Mouse (Mus musculus) heart, adult 10 weeks (tissue): ENCODE measurements around the gene Itk. TPM values are rescaled to one million over a fixed set of nuclear protein-coding genes. Genes with fewer than 3 reads are reported as not detected.

Experiments used
- polyA plus RNA-seq: library from polyadenylated mRNA; stranded (reverse); fragments of 350-450 nt; fragmentation: Illumina TruSeq; extraction: RNeasy Lipid Tissue Mini Kit (QIAGEN cat#74804); gene quantifications from one replicate; pipeline ENCODE4 v1.2.3, GENCODE M21; 2014; ENCODE audit warnings: low read depth, low replicate concordance

The Itk gene
- polyA plus RNA-seq, result 0.10 TPM

GRCm38 (mm10) chr11:46389336-46390117, at the start of gene Itk:
TSS of gene Itk (minus strand) at chr11:46389515.

GRCm38 (mm10) chr11:46436760-46437458, 47.6 kb upstream of the Itk start, which contains the start of gene Med7:
TSS of gene Med7 (plus strand) at chr11:46436925.

GRCm38 (mm10) chr11:46396167-46396859, 7.0 kb upstream of the Itk start, which contains the start of gene Fam71b:
TSS of gene Fam71b (plus strand) at chr11:46396559.

GRCm38 (mm10) chr11:46312523-46313035, 76.7 kb downstream of the Itk start, which contains the start of gene Cyfip2:
TSS of gene Cyfip2 (minus strand) at chr11:46312859.

Other genes starting within 250 kb of the Itk start
- not detected for gene Nipal4, start 223.0 kb downstream of the Itk start, polyA plus RNA-seq
- not detected for gene Fndc9, start 154.0 kb downstream of the Itk start, polyA plus RNA-seq
- 76.0 TPM for gene Cyfip2, start 76.7 kb downstream of the Itk start, polyA plus RNA-seq
- gene Fam71b, start 7.0 kb upstream of the Itk start, polyA plus RNA-seq, result not detected
- 27.4 TPM for gene Med7, start 47.4 kb upstream of the Itk start, polyA plus RNA-seq
- gene Havcr2, start 65.4 kb upstream of the Itk start, polyA plus RNA-seq, result not detected
- gene Gm12169, start 134.7 kb upstream of the Itk start, polyA plus RNA-seq, result not detected
- not detected for gene BC053393, start 182.0 kb upstream of the Itk start, polyA plus RNA-seq
- gene Dppa1, start 239.7 kb upstream of the Itk start, polyA plus RNA-seq, result not detected